Mouse (Mus musculus) urinary bladder, postnatal 10 days (tissue): ENCODE measurements around the gene Tmem160.
A peak's percentile ranks its signal among the peaks of the same experiment; 100 is the strongest.

Experiments
- DNase-seq: peaks from one replicate; pipeline ENCODE4 v3.0.0; 2022; ENCODE audit warnings: low spot score

Gene Tmem160

DNA sequence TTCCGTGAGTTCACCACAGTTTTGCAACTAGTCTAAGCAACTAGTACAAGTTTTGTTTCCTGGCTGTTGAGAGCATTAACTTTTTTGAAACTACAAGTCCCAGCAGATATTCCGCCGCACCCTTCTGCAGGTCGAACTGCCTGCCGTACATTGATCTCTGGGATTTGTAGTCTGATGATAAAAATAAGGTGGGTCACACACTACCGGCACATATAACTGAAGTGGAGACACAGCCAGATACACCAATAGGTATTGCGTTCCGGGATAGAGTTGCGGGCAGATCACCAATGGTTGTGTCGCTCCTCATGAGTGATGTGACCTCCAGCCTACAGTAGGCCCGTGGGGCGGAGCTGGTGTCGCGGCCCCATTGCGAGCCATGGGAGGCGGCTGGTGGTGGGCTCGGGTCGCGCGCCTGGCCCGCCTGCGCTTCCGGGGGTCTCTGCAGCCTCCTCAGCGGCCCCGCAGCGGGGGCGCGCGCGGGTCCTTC is at the start of gene Tmem160:
Gene Tmem160, plus strand, starts transcription at position 193 of the 487 bp plus-strand sequence.
- peak; percentile 46 for DNase-seq

DNA sequence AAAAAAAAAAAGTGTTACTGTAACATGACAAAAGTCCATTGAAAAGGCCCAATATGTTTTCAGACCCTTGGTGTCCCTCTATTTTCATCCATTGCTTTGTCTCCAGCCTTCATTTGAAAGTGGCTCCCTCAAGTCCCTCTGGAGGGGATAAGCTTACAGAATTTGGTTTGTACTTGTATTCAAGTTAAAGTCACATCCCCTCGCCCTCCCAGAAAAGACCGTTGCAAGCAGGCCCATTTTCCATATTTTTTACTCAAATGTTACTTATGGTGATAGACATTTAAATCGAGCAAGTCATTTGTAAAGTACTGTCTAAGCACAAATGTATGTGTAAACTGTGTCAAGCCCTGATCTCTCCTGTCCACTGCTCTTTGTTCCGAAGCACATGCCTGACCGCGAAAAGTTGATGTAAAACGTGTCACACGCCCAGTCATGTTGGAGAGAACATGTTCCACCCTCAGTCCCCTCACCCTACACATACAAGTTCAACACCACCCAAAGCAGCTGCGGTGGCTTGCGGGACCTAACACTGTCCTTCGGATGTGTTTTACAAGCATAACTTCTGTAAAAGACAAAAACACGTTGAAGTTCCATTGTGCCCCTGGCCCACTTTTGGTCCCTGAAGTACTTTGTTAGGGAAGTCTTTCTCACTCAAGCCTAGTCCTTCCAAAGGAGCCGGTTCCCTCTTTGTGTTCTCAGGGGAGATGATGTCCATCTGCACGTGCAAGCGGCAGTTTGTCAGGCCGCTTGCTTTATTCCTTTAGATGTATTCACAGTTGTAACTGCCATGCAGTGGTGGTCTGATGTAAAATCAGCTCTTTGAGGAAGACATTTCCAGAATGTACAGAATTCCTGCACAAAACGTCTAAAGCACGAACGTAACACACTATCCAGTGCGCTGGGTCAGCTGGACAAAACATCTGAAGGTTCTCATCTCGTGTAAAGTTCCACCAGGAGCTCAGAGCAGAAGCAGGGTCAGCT is 49.3 kb upstream of the Tmem160 start:
- DNase-seq: no peak

DNA sequence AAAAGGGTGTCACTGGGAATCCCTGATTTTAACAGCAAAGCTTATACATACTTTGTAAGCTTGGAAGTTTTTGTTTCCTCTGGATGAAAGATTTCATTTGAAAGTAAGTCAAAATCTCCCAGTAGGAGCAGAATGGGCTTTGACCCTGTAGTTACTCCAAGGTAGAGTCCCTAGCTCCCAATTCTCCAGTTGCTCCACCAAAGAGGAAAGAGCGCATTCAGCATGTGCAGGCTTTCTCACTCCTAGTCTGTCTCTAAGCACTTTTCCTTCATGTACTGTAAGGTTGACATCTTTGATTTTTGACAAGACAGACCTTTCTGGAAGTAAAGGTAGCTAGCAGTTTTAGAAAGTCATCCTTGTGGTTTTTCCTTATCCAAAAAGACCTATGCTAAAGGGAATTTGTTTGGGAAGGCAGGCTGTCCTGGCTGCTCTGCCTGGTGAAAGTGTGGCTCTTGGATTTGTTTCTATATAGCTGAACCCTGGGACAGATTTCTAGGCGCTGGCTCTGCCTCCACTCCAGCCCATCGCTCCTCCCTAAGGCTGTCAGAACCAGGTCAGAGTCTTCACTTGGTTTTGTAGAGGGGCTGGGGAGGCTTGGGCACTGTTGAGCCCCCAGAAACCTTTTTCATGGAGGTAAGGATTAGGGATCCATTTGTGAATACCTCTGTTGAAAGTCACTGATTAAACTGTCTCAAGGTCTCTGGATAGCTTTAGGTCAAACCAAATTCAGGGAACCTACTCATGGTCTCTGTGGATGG is 48.1 kb upstream of the Tmem160 start:
- DNase-seq: no peak

DNA sequence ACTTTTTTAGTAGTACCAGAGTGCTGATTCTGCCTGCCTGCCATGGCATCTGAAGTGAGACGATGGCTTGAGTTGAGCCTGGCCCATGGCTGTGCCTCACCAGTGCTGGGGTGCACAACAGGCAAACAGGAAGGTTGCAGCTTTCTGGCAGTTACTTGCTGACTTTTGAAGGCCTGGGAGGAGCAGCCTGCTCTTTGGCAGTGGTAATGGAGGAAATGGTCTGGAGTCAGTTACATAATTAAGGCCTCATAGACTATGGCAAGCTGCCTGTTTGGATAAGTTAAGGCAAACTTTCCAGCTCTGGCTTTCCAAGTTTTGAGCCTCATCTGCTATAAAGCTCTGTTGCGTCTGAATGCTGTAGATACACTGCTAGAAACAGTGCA is 47.5 kb upstream of the Tmem160 start:
- DNase-seq: no peak

DNA sequence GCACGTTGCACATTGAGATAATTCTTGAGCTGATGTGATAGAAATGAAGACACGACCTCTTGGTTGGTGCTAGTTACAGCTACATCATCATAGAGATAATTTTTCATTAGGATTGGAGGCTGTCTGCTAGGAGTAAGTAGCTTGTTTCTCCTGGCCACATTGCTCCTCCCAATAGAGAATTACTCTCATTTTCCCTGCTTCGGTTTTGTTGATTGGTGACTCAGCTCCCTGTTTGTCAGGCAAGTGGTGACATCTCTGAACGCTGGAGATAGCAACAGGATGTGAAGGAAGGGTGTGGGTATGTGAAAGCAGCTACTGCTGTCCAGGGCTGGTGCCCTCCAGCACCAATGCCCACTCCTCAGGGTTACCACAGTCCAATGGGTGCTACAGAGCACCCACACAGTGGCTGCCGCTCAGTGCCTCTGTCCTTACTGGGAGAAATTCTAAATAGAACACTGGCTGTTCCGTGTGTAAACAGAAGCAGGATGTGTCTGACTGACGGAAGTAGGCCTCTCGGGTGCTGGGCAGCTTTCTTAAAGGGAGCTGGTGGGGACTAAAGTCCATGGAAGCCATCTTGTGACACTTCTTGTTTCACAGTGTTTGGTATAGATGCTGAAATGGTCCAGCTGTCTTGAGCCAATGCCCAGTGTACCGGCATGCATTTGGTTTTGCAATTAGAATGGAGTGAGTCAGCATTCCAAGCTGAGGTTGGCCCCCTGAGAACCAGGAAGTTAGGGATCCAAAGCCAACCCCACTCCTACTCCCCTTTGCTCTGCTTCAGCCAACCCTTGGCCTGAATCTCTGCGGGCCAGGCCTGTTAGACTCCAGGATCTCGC is 46.8 kb upstream of the Tmem160 start:
- no peak for DNase-seq

DNA sequence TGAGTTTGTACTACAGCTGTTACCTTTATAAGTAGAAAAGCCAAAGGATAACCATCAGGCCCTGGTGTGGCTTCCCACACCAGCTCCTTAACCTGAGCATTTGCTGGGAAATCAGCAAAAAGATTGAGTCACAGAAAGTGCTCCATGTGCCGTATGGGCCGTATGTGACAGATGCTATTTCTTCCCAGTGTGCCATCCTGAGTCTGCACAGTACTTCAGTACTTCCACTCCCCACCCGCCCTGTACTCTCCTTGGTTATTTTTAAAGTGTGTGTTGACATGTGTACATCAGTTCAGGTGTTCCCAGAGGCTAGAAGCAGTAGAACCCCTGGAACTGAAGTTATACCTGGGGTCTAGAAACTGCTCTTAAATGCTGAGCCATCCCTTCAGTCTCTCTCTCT is 45.6 kb upstream of the Tmem160 start:
- DNase-seq: no peak

DNA sequence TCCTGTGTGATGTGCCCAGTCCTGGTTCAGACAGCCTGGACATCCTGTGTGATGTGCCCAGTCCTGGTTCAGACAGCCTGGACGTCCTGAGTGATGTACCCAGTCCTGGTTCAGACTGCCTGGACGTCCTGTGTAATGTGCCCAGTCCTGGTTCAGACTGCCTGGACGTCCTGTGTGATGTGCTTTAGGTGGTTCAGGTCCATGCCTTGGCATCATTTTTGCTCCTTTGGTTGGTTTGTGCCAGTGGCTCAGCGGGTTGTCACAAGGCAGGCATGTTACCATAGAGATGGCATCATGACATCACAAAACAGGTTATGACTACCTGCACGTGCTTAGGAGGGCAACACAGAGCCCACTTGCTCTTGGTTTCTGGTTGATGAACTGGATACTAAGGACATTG is 41.5 kb upstream of the Tmem160 start:
- DNase-seq: no peak

DNA sequence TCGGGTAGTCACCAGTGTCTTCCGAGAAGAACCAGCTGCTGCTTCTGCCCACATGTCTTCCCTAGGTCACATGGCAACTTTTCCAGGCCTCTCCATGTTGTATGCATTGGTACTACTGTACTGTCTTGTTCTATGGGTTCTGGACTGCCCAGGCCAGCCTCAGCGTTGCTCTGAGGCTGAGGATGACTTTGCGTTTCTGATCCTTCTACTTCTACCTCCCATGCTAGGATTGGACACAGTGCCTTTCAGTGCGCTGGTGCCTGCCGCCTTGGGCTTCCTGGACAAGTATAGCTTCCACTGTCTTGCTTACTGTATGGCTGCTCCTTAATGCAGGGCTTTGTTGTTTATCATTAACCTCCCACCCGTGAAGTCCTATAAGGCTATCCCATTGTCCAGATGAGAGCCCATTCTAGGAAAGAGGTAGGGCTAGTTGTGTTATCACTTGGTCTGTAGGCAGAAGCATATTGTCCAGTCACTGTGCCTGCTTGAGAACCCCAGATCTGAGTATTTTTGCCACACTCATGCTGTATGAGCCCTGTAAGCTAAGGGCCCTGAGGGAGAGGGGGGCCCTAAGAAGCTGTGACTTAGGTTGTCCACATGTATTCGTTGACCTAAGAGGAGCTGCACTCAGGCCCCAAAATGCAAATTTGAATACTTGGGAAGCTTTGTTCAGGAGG is 40.2 kb upstream of the Tmem160 start:
- no peak for DNase-seq

DNA sequence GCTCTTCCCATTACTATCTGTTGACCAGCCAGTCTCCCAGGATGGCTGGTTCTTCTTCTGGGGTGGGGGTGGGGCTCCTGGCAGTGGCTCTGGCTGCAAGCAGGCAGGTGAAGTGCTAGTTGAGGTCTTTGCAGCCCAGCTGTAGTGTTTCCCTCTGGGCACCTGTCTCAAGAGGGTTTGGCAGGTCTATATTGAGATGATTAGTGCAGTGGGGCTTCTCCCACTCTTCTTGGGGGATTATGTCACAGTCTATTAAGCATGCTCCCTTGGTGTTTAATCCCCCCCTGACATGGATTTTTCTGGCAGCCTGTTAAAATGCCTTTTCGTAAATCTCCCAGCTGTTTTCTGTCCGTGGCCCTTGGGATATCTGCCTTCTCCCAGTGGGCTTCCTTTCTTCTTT is 39.6 kb upstream of the Tmem160 start:
- DNase-seq: no peak

DNA sequence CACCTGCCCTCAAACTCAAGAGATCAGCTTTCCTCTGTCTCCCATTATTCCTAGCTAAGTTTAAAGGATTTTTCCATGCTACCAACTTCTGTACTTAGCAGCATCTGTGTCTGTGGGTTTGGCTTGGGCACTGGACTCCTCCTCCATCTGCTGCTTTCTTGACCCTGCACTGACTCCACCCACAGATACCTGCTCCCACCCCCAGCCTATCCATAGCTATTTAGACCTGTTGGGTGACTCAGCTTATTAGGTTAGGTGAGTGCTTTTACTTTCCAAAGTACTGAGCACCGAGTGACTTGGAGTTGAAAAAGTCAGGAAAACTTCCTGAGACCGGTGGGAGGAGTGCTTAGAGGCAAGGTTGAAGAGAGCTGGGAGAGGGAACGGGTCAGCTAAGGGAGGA is 37.2 kb upstream of the Tmem160 start:
- no peak for DNase-seq

DNA sequence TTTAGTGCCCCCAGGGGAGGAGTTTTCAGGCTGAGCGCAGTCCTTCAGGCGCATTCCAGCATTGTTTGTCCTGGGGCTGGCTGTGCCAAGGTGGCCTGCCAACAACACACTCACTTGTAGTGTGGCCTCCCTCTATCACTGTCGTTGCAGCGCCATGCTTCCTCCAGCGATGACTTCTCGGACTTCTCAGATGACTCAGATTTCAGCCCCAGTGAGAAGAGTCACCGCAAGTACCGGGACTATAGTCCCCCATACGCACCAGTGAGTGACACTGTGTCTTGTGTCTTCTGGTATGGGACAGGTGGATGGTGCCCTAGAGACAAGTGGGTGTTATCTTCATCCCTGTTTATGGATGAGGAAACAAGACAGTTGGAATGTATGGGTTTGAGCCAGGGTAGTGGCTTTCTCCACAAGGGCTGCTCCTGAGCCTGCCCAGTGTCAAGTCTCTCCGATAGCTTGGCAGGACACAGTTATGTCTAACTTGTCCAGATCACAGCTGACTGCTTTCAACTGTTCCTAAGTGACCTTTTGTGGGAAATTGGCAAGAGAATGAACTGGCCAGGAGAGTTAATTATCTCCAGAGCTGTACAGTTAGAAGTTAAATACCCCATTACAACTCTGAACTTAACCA is 35.3 kb upstream of the Tmem160 start:
- DNase-seq: no peak

DNA sequence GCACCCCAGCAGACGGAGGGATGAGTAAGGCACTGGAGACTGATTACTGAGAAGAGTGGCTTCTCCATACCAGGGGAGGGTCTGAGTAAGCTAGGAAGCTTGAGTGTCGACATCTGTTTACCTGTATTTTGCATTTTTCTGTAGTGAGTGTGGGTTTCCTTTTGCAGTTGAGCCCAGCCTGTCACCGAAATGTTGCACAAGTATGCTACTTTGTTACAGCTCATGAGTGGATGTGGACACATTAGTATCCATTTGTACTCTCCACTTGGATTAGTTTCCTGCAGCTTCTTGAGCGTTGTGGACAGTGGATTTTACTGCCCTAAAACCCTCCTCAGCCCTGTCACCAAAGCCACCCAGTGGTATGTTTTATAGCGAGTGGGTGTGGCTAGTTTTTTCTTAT is 33.9 kb upstream of the Tmem160 start:
- DNase-seq: no peak

DNA sequence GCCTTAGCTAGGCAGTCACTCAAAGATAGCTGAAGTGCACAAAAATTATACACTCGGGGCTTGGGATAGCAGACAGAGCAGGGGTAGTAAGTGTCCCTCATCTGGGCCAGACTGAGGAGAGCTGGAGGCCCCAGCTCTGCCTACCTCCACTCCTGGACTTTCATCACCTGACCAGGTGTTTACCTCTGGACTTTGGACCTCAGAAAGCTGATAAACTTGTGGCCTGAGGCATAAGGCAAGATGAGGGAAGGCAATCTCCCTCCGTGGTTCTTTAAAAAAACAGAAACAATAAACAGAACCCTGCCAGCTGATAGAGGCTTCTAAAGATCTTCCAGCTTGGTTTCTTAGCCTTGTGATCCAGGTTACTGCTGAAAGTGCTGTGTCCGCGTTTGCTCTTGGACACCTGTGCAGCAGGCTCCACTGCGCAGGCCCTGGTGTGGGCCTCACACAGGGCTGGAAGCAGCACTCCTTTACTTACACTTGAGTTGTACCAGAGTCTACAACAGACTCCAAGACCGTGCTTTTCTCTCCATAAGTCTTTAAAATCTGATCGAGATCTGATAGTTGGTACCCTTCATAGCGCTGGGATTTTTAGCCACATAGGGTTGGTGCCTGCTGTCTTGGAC is 32.0 kb upstream of the Tmem160 start:
- no peak for DNase-seq

DNA sequence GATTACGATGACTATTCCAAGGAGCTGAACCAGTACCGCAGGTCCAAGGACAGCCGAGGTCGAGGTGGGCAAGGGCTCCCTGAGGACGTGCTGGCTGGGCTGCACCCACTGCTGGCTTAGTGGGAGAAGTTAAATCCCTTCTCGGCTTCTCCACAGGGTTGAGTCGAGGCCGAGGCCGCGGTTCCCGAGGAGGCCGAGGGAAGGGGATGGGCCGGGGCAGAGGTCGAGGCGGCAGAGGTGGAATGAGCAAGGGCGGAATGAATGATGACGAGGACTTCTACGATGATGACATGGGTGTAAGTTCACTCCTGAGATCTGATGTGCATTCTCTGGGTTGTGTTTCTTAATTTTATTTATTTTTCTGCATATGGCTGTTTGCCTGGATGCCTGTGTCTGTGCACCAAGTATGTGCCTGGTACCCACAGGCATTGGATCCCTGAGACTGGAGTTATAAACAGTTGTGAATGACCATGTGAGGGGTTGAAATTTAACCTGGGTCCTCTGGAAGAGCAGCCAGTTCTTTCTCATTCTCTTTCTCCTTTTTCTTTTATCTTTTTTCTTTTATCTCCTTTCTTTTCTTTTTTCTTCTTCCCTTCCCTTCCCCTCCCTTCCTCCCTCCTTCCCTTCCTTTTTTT is 30.2 kb upstream of the Tmem160 start:
- no peak for DNase-seq

DNA sequence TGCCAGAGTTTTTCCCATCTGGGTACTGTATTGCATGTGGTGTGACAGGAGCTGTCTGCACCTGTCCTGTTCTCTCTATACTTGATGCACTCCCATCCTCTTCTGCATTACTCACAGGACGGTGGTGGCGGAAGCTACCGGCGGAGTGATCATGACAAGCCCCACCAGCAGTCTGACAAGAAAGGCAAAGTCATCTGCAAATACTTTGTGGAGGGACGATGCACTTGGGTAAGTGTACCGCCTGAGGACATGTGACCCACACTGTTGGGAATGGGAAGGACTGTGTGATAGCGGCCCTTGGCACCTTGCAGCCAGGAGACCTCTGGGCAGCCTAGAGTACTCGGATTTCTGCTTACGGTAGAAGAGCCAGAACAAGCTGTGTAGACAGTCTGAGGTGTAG is 28.8 kb upstream of the Tmem160 start:
- no peak for DNase-seq

DNA sequence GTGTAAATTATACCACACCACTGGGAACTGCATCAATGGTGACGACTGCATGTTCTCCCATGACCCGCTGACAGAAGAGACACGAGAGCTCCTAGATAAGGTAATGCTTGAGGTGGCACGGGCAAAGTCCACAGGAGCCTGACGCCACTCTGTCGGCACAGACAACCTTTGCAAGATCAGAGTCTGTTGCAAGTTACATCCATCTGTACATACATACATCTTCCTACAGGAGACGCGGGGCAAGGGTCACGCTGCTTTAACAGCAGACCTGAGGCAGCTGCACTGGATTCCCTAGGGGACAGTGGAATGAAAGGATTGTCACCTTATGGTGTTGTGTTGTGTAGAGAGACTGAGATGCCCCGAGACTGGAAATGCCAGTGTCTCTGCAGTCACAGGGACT is 26.9 kb upstream of the Tmem160 start:
- DNase-seq: no peak

DNA sequence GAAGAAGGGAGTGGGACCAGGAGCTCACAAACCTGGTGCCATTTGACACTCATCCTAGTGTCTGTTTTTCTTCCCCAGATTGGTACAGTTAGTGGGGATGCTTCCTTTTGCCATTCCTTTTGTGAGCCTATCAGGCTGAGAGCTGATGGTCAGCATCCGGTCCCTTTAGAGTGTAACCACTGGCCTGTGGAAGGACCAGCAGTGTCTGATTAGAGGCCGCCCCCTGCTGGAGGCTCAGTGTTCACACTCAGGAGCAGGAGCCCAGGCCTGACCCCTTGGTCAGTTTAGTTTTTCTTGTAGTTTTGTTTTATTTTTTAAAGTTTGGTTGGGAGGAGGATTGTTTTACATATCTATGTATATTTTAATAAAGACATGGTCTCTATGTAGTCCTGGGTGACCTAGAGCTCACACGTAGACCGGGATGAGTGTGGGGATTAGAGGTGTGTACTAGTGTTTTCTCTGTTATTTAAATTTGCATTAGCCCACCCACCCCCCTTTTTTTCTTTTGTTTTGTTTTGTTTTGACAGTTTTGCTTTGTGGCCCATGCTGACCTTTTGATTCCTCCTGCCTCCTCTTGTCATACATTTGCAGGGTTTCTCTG is 26.4 kb upstream of the Tmem160 start:
- DNase-seq: peak; percentile 42

DNA sequence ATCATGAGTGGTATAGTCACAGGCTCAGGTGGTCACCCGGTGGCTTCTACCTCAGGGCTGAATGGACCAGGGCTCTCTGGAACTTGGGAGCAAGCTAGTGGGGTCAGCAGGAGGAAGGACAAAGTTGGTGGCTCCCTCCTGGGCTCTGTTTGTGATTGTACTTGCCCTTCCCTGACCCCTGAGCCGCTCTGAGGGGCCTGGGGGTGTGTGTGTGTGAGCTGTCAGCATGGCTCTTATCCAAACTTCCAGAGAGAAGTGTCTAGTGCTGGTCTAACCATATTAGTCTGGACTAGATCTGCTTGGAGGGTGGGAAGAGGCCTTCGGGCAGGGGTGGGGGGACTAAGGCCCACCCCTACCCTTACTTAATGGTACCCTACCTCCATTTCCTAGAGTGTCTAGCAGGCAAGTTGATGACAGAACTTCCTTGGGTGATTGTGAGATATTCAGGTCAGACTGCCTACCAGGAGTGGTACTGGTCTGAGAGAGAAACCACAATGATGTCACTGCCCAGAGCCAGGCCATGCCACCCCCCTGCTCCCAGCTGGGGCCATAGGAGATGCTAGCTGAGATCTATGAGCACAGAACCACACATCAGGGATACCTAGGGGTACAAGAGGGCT is 19.1 kb upstream of the Tmem160 start:
- DNase-seq: no peak

DNA sequence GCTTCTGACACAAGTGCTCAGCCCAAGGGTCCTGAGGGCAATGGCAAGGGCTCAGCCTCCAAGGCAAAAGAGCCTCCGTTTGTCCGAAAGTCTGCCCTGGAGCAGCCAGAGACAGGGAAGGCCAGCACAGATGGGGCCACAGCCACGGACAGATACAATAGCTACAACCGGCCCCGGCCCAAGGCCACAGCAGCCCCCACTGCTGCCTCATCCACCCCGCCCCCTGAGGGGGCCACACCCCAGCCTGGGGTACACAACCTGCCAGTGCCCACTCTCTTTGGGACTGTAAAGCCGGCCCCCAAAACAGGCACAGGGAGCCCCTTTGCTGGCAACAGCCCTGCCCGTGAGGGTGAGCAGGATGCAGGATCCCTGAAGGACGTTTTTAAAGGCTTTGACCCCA is 17.5 kb upstream of the Tmem160 start:
- no peak for DNase-seq
